Comparison of ENCODE assay signal across 9 mouse cellular contexts in the genomic region with DNA sequence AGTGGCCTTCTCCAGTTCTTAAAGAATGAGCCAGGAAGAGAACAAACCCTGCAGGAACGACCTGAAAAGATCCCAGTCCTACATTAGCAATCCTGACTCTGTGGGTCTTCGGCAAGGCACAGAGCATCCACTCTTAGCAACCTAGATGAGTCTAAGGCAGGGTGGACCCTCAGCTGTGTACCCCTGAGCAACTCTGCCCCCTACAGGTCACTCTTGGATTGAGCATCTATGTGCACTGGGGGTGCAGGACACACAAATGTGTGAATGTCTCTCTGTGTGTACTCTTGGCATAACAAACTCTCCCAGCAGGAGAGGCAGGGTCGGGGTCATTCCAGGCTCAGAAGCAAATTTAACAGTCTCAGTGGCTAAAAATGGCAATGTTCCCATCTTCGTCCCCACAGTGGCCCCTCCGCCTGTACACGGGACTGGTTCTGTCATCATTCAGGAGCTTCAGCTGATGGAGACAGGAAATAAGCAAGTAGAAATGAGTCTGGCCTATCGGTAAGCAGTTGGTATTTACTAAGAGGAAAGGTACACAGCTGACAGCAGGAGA. TPM values are rescaled to one million over a fixed set of nuclear protein-coding genes. Genes with fewer than 3 reads are reported as not detected.
DNase-seq lines count a peak whose midpoint lies in the region; TF ChIP-seq lines count a peak whose summit lies in the region.
"Had no signal": no experiment of that assay in that cellular context is flagged by ENCODE, and none has a peak within 500 bp of the region (broad histone marks: within the 10 kb centered on the region; RNA-seq: fewer than 3 reads in every experiment).

No protein-coding gene starts in this region.

- 54% methylated on average over 7 of the region's 7 CpGs for WGBS in heart, embryonic 10.5 days
- WGBS in thymus, adult 2 months: 78% methylated on average over 7 of the region's 7 CpGs
- WGBS in spleen, adult 2 months: 65% methylated on average over 7 of the region's 7 CpGs

- H3K27me3 ChIP-seq in heart, embryonic 10.5 days (ENCODE audit: insufficient read depth, poor library complexity, severe bottlenecking): no peaks in the 10 kb centered on the region
- no peaks in the 10 kb centered on the region for H3K27me3 ChIP-seq in thymus, adult 2 months (ENCODE audit: control insufficient read depth, insufficient read depth, low read length)
- H3K27me3 ChIP-seq in spleen, adult 2 months (ENCODE audit: control insufficient read depth, insufficient read depth, low read length): no peaks in the 10 kb centered on the region
- H3K27me3 ChIP-seq: neural tube, embryonic 13.5 days had no signal

- H3K4me3 ChIP-seq in heart, embryonic 10.5 days: peak overlapping the region; percentile 19; the same call in 1 of the 2 replicates
- no peak overlapping the region for H3K4me3 ChIP-seq in thymus, adult 2 months (ENCODE audit: control insufficient read depth, insufficient read depth, low read length)
- H3K4me3 ChIP-seq in spleen, adult 2 months (ENCODE audit: extremely low read depth, insufficient read depth, insufficient read length): no peak overlapping the region
- H3K4me3 ChIP-seq: neural tube, embryonic 13.5 days had no signal

- no peaks in the 10 kb centered on the region for H3K9me3 ChIP-seq in heart, embryonic 10.5 days
- H3K9me3 ChIP-seq: neural tube, embryonic 13.5 days had no signal

- no peak for TF ChIP-seq POLR2A in thymus, adult 2 months (IDR thresholded peaks at IDR 0.05; ENCODE audit: control insufficient read depth, extremely low read depth, insufficient read depth, low read length, poor library complexity)
- TF ChIP-seq POLR2A in spleen, adult 2 months (IDR thresholded peaks at IDR 0.05; ENCODE audit: low read depth, low read length): no peak

- intact Hi-C loops in heart, postnatal 36 days (cut with DNase I): loop anchor here (1.0 to 5.0 kb wide), 2 partner anchors 66 to 79 kb away; no protein-coding TSS in a partner anchor

- H3K27ac ChIP-seq in heart, embryonic 10.5 days: peak overlapping the region; percentile 43; the same call in 1 of the 2 replicates
- no peak overlapping the region for H3K27ac ChIP-seq in thymus, adult 2 months (ENCODE audit: control insufficient read depth, insufficient read depth, low read length)
- H3K27ac ChIP-seq in spleen, adult 2 months (ENCODE audit: insufficient read depth, low read length): no peak overlapping the region
- H3K27ac ChIP-seq: neural tube, embryonic 13.5 days had no signal

- peaks cover 33% of the 10 kb centered on the region for H3K4me1 ChIP-seq in heart, embryonic 10.5 days
- H3K4me1 ChIP-seq in thymus, adult 2 months (replicated peaks; ENCODE audit: control insufficient read depth, insufficient read depth, low read length): peaks cover 2% of the 10 kb centered on the region
- H3K4me1 ChIP-seq in spleen, adult 2 months (ENCODE audit: control insufficient read depth, insufficient read depth, insufficient read length): peaks cover 2% of the 10 kb centered on the region; the same call in 1 of the 2 replicates

- H3K36me3 ChIP-seq in heart, embryonic 10.5 days: no peaks in the 10 kb centered on the region
- H3K36me3 ChIP-seq in thymus, adult 2 months (ENCODE audit: control insufficient read depth, insufficient read depth, low read length): no peaks in the 10 kb centered on the region
- H3K36me3 ChIP-seq in spleen, adult 2 months (ENCODE audit: control insufficient read depth, insufficient read depth, low read length): no peaks in the 10 kb centered on the region
- H3K36me3 ChIP-seq: neural tube, embryonic 13.5 days had no signal

- DNase-seq in heart, embryonic 10.5 days (ENCODE audit: low spot score): no peak
- DNase-seq in heart, adult 9 months (ENCODE audit: low spot score in 2 of 2): no peak
- peak; percentile 39 for DNase-seq in thymus, adult 2 months
- DNase-seq in thymus, adult 18-20 months: no peak
- DNase-seq in heart, postnatal 36 days: peak; percentile 50 to 53
- DNase-seq in spleen, adult 2 months (ENCODE audit: low read depth in 1 of 2, low spot score in 2 of 2): peak; percentile 14 to 57
- no peak for DNase-seq in ovary, postnatal 36 days (ENCODE audit: low spot score)
- DNase-seq in urinary bladder, postnatal 25 days (ENCODE audit: low spot score): no peak

- TF ChIP-seq CTCF in thymus, adult 2 months (IDR thresholded peaks at IDR 0.05; ENCODE audit: borderline replicate concordance, control insufficient read depth, extremely low read depth, insufficient read depth, low read length, poor library complexity): no peak
- TF ChIP-seq CTCF in spleen, adult 2 months (IDR thresholded peaks at IDR 0.05; ENCODE audit: extremely low read depth, insufficient read depth, insufficient read length, insufficient replicate concordance): peak; percentile 63; the same call in 1 of the 2 replicates

RNA-seq across cellular contexts. Expression of gene Wwc2, which starts 39.3 kb away (rescaled TPM):
- 16.7 and 19.2 TPM in 2 replicates for polyA plus RNA-seq in heart, embryonic 10.5 days (2016; fragmentation: Nextera tagmentation; extraction: Ambion mirVana)
- polyA plus RNA-seq in thymus, adult 2 months (2012; rRNA removed): 1.8 and 2.0 TPM in 2 replicates
- total RNA-seq in heart, postnatal 36 days (2021): 10 to 100 TPM; 26.1 to 28.3 TPM
- polyA plus RNA-seq in spleen, adult 2 months (2012; rRNA removed): 1.9 and 2.5 TPM in 2 replicates

Comparison
In these comparisons a context has a peak if more than half of its experiments do, and no peak if none do; other contexts are left out.
1. DNase-seq: peak in thymus, adult 2 months (single experiment), heart, postnatal 36 days (2 of 2) and spleen, adult 2 months (2 of 2); none in heart, embryonic 10.5 days (single experiment), heart, adult 9 months (0 of 2), thymus, adult 18-20 months (0 of 2), ovary, postnatal 36 days (single experiment) and urinary bladder, postnatal 25 days (single experiment).